Mouse (Mus musculus) retina, postnatal 7 days (tissue): ENCODE measurements at regions not wholly inside any gene's neighbourhood (a gene's known extent, or its start where the extent isn't known, plus 50 kb on each side); places are given as distances from the start of the nearest gene placed in this dataset.
"Not testable (repeated sequence)": the region's sequence is repeated elsewhere in the genome, so short reads cannot be mapped to it uniquely, and the experiment has no call there.

Experiments
- DNase-seq: peaks from one replicate; pipeline ENCODE4 v3.0.0-alpha.2; 2012; ENCODE audit warnings: low read depth, low spot score

GRCm38 (mm10) chrY:4072666-4073065 is 301.2 kb downstream of the Gm3376 start:
- peak; percentile 14 for DNase-seq

- not testable (repeated sequence) for DNase-seq
Measured at GRCm38 (mm10) chrY:4073566-4073965, 302.1 kb downstream of the Gm3376 start.
